Mouse (Mus musculus) kidney, postnatal 10 days (tissue): ENCODE data around the gene Pxn.

ENCODE experiments used
- DNase-seq: peaks from one replicate; pipeline ENCODE4 v3.0.0; 2021; ENCODE audit warnings: mixed read lengths

Pxn gene

DNA sequence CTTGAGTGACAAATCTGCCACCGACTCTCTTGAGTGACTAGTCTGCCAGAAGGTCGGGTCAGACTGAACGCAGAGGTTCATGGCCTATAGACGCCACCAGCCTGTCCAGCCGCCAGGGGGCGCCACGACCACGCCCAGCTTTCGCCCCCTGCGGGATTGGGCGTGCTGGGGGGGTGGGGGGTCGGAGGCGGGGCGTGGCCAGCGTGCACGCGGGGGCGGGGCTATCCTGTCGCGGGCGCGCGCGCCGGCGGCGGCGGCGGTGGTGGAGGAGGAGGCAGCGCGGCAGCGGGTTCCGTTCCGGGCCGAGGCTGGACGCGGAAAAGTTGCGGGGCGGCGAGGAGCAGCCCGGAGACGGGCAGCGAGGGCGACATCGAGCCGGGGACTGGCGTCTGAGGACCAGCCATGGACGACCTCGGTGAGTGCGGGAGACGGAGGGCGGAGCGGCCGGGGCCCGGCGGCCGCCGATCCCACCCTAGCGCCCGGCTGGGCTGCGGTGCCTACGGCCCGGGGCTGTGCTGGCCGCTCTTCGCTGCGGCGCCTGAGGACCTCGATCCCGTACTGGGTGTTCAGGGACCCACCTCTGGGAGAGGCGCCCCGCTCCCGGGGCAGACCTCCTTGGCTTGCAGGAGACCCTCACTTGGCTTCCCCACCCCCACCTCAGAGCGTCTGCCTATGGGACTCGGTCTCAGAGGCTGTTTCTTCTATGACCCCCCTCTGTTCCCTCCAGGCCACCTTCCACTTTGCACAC is at the start of gene Pxn:
Gene Pxn, plus strand, starts transcription at position 223 of the 748 bp plus-strand sequence.
- peak; percentile 96 for DNase-seq

- DNase-seq, result no peak
Measured at GRCm38 (mm10) chr5:115458918-115459317, 47.6 kb upstream of the Pxn start.

DNA sequence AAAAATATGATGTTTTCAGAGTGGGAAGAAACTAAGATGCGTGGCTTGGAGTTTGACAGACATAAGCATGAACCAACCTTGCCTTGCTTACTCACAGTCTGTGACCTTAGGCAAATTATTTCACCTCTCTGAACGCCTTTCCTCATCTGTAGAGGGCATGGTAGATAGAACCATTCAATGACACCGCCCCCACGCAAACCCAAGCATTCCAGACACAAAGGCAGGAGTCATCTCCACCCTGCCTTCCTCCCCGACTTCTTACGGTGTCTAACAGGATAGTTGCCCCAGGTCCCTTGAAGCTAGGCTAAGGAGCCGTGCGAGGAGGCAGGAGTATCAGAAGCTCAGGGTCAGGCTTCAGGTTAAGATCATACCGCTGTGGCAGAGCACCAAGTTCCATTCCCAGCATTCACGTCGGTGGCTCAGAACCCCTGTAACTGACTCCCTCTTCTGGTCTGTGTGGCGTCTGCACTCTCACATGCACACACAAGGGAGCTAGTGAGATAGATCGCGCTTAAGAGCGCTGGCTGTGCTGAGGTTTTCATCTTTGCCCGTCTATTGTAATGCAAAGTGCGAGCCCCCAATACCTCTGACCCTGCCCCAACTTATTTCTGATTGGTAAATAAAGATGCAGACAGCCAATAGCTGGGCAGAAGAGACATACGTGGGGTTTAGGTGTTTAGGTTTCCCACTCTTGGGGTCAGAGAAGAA is 41.9 kb upstream of the Pxn start:
- DNase-seq, result no peak

GRCm38 (mm10) chr5:115465642-115466420 is 40.6 kb upstream of the Pxn start, which contains the start of gene Pla2g1b:
TSS of gene Pla2g1b (plus strand) at chr5:115466262.
- DNase-seq, result no peak

DNA sequence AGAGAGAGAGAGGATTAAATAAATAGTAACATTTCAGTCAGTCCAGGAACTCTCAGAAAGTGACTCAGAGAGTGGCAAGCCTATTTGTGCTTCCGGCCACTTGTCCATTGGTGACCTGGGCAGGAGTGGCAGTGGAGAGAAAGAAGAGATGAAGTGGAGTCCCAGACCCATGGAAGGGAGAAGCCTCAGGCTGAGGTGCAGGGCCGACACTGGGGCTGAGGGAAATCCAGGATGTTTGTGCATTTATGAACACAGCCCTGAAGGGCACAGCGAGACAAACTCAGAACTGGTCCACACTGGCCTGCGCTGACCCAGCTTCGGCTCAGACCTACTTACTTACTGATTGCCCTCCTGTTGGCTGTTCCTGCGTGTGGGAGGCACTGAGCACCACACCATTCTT is 36.7 kb upstream of the Pxn start:
- peak; percentile 46 for DNase-seq

DNA sequence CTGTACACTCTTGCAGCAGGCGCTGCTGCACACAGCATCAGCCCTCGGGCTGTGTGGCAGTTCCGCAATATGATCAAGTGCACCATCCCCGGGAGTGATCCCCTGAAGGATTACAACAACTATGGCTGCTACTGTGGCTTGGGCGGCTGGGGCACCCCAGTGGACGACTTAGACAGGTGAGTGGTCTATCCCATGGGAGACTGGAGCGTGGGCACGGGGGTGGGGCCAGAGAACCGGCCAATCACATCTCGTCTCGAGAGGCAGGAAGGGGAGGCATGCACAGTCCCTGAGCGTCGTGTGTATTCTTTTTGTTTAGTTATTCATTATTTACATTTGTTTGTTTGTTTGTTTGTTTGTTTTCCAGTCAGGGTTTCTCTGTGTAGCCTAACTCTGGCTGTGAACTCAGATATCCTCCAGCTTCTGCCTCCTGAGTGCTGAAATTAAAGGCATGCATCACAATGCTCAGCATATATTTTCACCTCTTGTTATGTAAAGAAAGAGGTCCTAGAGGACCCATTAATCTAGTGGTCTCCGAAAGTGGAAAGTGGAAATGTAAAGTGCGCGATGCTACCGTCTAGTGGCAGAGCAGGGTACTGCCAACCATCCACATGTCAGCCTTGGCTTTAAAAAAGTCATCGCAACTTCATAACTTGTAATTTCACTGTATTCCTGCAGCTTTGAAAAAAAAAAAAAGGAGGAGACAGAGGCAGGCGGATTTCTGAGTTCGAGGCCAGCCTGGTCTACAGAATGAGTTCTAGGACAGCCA is 35.5 kb upstream of the Pxn start:
- DNase-seq, result peak; percentile 77

DNA sequence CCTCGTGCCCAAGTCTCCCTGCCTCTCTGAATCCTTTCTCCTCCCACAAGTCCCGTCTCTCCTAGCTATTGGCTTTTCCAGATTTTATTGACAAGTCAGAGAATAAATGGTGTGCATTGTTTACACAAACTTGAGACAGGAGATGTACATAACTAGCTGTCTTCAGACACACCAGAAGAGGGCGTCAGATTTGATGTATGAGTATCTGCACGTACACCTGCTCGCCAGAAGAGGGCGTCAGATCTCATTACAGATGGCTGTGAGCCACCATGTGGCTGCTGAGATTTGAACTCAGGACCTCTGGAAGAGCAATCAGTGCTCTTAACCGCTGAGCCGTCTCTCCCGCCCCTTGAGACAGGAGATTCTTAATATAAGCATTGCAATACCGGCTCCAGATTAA is 33.3 kb upstream of the Pxn start:
- no peak for DNase-seq

- DNase-seq, result no peak
Measured at GRCm38 (mm10) chr5:115474174-115474828, 32.2 kb upstream of the Pxn start.

DNA sequence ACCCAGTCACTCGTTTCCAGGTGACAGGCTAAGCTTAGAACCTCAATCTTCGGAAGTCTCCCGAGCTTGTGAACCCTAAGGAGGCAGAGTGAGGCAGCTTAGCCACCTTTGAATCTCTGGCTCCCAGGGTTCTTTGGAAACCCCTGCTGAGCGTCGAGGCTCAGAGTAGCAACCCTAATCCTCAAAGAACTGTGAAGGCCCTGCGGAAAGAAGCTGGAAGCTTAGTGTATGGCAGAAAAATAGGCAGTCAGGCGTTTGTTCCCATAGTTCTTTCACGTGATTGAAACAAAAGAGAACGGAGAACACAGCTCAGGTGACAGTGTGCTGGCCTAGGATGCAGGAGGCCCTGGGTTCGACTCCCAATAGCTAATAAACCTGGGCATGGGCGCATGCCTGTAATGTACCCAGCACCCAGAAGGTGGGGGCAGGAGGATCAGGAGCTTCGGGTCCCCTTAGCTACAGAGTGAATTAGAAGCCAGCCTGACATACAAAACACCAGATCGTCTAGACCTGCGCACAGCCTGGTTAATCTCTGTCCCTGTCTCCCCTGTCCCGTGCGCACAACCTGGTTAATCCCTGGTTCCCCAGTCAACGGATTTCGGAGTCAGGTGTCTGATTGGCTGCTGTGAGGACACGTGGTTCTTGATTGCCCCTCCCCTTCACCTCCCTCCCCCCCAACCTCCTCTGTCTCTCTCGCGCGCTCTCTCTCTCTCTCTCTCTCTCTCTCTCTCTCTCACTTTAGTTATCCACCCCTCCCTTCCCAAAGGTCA is 31.0 kb upstream of the Pxn start:
- DNase-seq, result peak; percentile 62

- DNase-seq, result no peak
Measured at GRCm38 (mm10) chr5:115476107-115476727, 30.3 kb upstream of the Pxn start.

GRCm38 (mm10) chr5:115479561-115479960 is 26.9 kb upstream of the Pxn start:
- no peak for DNase-seq

- DNase-seq, result peak; percentile 35
Measured at GRCm38 (mm10) chr5:115480101-115480500, 26.4 kb upstream of the Pxn start.

DNA sequence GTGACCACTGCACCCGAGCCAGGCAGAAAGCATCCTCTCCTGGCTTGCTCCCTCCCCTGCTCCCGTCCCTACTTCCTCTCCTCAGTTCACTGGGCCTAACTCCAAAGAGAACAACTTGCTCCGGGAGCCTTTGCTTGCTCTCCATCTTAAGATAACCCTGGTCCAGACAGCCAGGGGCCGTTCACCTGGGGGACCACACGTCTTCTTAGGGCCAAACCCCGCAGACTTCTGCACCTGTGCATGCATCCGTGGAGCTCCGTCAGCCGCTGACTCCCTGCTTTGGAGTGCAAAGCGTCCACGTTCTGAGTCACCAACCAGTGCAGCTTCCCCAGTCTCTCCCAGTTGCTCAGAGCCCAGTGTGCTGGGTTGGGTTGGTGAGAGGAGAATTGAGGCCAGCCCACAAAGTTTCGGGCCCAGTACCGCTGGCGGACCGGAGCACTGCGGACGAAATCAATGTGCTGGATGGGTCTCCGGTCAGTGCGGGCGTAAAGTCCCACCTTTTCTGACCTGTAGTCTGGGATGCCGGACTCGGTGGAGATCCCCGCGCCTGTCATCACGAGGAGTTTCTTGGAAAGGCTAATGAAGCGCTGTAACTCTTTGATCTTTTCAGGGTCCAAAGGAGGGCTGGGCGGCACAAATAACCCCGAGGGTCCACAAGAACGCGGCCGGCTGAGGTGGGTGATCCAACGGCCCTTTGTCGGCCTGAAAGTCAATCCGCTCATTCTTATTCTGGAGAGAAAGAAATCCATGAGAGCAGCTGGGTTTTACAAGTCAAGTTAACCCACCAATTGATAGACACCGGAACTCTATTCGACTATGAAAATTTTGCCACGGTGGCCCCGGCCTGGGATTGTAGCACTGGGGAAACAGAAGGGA is 23.8 kb upstream of the Pxn start:
- DNase-seq, result no peak

DNA sequence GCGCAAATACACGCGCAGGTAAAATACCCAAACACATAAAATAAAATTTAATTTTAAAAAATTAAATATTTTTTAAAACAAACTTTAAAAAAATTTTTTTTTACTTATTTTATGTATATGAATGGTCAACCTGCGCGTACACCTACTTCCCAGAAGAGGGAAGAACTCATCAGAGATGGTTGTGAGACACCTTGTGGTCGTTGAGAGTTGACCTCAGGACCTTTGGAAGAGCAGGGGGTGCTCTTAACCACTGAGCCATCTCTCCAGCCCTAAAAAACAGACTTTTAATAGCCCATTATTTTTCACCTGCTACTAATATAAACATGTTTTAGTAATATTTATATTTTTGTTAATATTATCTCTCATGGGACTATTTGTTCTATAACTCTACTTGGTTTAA is 23.1 kb upstream of the Pxn start:
- DNase-seq, result no peak

GRCm38 (mm10) chr5:115483947-115484920 is 22.2 kb upstream of the Pxn start, which contains the start of gene Sirt4:
TSS of gene Sirt4 (minus strand) at chr5:115484725.
- peak; percentile 86 for DNase-seq

DNA sequence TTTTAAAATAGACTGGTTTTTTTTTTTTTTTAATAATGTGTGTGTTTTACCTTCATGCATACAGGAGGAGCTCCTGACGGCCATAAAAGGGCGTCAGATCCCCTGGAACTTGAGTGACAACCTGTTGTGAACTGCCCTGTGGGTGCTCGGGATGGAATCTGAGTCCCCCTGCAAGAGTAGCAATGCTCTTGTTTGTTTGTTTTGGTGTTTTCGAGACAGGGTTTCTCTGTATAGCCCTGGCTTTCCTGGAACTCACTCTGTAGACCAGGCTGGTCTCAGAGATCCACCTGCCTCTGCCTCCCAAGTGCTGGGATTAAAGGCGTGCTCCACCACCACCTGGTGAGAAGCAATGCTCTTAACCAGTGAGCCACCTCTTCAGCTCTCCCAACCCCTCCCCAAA is 21.5 kb upstream of the Pxn start:
- DNase-seq, result no peak

DNA sequence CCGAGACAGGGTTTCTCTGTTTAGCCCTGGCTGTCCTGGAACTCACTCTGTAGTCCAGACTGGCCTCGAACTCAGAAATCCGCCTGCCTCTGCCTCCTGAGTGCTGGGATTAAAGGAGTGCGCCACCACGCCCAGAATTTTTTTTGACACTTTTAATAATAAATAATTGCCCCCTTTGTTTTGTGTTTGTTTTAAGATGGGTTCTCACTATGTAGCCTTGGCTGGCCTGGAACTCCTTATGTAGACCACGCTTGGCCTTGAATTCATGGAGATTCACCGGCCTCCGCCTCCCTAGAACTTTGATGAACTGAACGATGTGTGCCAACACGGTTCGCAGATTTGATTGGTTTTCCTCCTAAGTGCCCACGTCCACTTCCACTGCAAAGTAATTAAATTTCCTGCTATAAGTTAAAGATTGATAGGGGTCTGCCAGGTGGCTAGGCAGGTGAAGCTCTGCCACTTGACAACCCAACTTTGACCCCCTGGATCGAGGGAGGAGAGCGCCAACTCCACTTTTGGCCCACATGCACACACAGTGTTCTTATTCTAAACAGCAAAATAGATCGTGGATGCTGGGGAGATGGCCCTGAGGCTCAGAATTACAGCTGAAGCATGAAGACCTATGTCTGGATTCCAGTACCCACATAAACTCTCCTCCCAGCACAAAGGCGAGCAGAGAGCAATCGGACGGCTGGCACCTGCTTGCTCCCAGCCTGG is 20.8 kb upstream of the Pxn start:
- DNase-seq, result no peak

GRCm38 (mm10) chr5:115486726-115487125 is 19.8 kb upstream of the Pxn start:
- DNase-seq, result no peak
